Mouse (Mus musculus) spleen, adult 12 weeks (tissue): ENCODE data around the gene Mroh8.

Experiments
- DNase-seq: peaks from one replicate; pipeline ENCODE4 v3.0.0; 2022; ENCODE audit warnings: low spot score

Mroh8 gene

DNA sequence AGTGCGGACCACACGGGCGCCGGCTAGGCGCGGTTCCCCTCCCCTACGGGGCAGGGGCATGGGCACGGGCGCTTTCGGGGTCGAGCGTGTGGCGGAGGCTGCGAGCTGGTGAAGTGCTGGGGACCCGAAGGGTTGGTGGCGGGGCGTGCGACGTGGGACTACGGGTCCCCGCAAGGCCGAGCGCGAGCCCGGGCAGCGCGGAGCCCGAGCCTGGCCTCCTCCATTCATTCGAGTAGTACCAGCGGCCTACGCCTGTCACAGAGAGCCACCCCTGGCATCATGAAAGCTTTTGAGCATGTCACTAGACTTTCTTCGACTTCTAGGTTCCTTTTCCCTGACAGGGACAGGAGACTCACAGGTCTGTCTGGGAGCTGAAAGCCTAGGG, at the start of gene Mroh8:
Gene Mroh8, minus strand, starts transcription at position 134 of the 385 bp plus-strand sequence.
- no peak for DNase-seq

DNA sequence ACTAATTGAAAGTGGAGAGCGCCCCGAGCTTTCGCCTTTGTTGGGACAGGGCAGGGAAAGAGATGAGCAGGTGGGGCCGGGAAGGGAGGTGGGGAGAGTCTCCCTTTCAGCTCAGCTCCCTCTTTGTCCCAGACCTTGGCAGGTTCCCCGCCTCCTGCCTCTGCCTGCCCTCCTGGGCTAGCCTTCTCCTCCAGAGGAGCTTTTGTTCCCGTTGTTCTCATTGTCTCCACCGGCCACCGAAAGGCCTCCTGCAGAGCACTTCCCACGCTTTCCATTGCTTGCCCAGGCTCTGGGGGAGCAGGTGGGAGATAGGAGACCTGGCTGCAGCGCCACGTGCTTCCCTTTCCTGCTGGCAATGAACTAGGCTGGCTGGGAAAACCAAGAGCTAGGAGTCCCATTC, 49.2 kb upstream of the Mroh8 start:
- no peak for DNase-seq

DNA sequence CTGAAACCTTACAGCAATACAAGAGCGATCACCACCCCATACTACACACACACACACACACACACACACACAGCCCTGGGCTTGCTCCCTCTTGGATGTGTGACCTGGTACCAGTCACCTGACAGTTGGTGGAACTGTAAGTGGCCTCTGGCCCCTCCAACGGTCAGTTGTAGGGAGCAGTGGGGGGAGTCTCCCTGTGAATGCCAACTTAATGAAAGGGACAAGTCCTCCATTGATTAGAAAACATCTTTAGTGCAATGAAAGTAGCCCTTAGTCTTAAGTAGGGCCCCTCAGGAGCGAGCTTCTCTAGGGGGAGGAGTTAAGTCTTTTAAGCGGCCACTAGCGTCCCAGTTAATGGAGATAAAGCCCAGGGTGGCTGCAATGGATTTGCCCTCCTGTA, 48.8 kb upstream of the Mroh8 start:
- DNase-seq: no peak

DNA sequence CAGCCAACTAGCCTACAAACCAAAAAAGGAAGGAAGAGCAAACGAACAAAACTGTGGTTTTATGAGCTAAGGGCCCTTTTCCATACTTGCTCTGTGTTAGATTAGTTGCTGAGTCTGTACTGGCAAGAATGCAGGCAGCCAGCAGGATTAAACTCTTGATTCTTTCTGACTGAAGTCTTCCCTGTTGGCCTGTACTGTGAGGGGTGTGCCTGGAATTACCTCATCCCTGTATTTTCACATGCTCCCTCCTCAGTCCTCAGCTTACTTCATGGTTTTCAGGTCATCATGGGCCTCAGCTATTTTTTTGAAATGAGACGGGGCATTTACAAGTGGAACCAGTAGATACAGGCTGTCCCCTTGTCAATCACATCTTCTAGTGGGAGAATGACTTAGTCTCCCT, 45.9 kb upstream of the Mroh8 start:
- DNase-seq: no peak

DNA sequence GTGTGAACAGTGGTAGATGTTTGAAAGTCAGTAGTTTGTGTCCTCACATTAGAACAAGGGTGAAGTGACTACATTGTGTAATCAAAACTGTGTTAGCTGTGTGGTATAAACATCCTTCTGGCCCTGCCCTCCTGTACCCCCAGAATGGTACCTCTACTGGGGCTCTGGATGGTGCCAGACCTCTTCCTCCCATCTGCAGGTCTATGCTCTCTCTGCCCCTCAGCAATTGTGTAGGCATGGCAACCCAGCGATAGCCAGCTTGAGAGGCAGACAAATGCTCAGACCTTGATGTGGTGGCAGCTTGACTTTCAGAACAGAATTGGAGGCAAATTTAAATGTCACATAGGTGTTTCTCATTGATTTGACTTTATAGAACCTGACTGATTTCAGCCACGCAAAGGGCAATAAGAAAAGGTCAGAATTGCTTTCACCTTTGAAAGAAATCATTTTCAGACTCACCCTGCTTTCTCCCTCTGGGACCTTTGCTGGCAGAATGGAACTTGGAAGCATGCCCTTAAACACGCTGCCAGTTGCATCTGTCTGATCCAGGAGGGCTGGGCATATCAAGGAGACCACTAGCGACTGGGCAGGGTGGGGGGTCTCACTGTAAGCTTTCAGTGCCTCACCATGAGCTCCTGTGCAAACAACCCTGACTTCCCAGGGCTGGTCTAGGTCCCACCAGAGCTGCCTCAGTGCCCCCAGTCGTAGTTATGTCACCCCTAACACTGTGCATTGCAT, 42.8 kb upstream of the Mroh8 start:
- DNase-seq: no peak

DNA sequence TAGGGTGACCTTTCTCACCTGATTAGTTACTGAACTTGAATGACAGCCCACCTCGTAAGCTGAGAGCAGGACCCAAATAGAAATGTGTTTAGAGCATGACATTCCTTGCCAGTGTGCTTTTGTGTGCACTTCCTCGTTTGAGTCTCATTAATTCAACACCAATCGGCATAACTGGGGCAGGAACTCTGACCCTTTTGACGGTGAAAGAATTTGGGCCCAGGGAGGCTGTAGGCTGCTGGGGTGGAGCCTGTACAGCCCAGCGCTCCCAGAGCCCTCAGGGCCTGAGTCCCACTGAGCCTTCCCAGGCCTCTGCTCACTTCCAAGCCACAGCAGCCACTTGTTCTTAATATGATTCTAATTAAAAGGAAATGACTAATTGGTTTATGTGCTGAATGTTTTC, 41.5 kb upstream of the Mroh8 start:
- no peak for DNase-seq

DNA sequence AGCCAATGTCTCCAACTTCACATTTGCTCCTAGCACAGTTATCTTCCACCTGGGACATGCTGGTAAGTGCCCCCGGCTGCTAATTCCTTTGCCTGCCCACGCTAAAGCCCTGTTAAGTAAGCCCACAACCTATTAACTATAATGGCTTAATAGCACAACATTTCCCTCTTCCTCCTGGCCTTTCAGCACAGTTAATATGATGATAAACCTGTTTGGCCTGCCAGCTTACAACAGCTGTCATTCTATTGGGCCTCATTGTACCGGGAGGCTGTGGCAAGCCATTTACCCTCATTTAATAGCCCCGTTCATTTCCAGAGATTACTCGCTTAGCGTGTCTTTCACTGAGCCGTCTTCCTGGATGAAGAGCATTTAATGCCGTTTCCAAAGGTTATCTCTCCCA, 40.8 kb upstream of the Mroh8 start:
- no peak for DNase-seq

DNA sequence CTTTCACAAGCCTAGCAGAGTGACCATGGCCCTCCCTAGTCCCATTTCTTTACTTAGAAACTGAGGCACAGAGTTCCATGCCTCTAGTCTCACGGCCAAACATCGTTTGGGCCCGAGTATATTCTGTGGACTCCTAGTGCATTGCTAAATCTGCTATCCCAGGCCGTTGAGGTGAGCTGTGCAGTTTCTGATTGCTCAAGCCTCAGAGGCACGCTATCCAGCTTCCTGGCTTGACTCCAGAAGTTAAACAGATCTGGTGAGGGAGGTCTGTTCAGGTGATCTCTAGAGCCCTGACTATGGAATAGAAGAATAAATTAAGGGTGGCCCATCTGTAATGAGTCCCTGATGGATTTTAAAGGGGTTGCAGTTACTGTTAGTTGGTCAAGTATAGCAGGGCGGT, 37.9 kb upstream of the Mroh8 start:
- DNase-seq: no peak

DNA sequence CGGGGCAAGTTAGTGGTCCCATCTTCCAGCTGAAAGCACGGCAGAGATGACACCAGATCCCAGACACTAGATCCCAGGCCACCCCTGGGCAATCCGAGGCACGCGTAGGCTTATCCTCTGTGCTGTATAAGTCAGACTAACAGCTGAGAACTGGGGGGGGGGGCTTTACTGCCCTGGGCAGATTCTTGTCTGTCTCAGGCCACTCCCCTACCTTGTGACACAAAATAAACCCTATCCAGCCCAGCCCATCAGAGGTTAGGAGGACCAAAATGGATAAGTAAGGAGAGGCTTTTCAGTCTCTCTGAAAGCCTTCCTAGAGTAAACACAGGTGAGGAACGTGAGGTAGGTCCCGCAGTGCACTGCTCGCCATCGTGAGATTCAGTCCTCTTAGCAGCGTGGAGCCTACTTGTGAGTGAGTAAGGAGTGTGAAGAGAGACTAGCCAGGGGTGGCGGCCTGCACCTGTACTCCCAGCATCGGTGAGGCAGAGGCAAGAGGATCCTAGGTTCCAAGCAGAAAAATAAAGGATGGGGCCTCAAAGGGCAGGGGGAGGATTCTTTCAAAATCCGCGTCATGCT, 37.1 kb upstream of the Mroh8 start:
- DNase-seq: no peak

DNA sequence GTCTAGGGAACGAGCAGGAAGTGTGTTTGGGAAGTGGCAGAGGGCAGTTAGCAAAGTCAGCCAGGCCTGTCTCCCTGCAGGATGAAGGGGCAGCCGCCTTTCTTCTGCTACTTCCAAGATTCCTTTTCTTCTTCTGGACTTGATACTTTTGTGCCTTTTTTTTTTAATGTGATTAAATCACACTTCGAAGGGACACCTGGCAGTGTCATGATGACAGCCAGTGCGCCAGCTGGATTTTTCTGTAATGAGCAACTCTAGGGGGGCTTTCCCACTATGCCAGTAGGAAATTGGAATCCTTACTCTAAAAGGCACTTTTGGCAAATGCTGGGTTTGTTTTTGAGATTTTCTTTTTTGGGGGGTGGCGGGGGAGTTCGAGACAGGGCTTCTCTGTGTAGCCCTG, 36.1 kb upstream of the Mroh8 start:
- no peak for DNase-seq

DNA sequence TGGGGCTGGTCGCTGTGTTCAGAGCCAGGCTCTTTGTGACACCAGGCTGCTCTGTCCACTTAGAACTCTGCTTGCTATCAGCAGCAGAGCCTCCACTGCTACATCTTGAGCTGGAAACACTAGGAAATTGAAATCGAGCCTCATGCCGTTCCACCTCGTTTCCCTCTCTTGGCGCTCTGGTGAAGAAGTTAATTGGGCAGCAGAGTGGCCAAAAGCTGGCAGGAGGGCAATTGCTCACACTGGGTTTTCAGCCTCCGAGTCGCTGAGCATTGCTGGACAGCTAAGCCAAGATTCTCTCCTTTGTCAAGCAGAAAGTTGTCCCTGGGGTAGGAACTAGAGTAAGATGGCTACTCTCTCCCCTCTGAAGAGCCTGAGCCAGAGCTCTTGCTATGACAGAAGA, 35.0 kb upstream of the Mroh8 start:
- no peak for DNase-seq

DNA sequence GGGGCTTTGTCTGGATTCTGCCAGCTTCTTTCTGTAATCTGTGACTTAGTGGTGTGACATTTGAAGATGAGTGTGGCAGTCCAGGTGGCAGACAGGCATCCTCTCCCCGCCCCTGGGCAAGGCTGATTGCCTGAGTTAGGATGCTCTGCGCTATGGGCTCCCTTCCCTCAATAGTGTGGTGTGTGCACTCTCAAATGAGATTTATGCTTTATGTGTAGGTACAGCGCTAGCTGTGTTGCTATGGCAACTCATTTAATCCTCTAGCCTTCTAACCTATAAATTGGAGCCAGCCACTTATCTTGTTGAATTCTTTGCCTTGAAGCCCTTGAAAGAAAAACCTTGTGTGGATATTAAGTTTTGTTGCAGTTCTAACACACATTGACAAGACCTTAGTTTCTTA, 34.4 kb upstream of the Mroh8 start:
- no peak for DNase-seq

DNA sequence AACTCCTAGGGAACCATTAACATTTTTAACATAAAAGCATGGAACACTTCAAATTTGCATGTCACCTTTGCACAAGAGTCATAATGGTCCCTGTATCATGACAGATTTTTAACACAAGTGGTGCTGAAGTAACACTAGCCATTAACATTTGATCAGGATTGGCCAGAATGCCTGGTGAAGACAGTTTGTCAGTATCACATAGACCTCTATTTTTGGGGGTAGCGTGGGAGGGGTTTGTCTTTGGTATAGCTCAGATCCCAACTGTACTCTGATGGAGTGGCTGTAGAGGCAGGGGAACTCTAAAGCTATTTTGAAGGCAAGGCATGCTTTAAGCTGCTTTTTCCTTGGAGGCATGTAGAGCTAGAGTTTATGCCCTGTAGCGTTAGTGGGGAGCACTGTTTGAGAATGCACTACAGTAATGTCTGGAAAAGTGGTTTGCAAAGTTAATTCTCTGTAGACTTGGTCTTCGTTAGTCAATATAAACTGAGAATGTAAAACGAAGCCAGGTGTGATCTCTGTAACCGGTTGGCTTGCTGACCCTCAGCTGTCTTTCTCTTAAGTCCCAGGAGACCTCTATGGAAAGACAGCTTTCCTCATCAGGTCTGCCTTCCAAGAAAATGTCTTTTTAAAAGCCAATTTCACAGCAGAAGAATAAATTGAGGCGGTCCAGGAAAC, 31.8 kb upstream of the Mroh8 start:
- no peak for DNase-seq

DNA sequence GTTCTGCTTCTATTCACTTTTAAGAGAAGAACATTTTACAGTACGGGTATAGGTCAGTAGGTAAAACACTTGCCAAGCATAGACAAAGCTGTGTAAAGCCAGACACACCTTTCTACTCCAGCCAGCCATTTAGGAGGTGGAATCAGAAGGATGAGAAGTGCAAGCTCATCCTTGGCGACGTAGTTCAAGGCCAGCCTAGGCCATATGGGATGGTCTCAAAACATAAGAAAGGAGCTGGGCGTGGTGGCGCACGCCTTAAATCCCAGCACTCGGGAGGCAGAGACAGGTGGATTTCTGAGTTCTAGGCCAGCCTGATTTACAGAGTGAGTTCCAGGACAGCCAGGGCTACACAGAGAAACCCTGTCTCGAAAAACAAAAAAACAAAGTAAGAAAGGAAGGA, 30.3 kb upstream of the Mroh8 start:
- no peak for DNase-seq

DNA sequence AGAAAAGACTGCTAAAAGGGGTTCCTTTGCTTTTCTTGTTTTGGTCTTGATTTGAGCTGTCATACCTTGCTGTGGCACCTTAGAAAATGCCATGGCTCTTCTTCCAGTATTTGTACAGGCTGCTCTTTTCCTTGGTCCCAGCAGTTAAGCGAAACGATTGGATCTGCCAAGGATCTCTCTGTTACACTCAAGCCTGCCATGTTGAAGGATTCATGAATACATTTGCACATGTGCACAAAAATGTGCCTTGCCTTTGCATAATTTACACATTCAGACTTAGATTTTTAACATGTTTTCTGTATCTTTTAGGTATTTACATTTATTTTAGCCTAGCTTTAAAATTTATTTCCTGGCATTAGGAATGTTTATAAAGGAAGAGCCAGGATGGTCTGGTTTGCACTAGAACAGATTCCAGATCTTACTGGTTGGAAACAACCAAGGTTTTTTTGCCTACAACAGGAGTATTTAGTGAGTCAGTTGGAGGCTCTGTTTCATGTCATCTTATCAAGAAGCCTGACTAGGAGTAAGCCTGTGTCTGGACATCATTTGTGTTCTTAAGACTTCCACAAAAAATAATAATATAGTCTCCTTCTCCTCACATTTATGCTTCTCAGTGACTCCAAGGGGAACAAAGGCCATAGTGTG, 29.0 kb upstream of the Mroh8 start:
- DNase-seq: no peak

DNA sequence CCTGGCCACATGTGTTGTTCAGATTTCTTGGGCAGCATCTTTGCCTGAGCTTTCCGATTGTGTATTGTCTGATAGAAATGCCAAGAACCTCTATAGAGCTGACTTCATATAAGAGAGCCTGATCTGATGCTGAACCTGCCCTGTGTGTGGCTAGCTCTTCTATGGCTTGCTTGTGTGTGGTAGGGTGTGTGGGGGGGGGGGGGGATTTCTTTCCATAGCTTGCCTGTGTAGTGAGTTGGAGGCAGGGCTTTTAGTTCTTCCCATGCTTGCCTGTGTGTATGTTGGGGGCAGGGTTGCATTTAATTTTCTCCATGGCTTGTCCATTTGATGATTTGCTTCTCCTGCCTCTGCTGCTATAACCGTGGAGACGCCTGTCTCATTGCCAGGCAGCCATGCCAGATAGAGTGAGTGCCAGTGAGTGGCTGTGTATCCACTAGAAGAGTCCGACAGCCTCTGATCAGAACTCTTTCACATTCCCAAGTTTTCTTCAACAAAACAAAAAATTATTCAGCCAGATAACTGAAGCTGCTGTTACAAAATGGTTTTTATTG, 28.4 kb upstream of the Mroh8 start:
- DNase-seq: no peak

DNA sequence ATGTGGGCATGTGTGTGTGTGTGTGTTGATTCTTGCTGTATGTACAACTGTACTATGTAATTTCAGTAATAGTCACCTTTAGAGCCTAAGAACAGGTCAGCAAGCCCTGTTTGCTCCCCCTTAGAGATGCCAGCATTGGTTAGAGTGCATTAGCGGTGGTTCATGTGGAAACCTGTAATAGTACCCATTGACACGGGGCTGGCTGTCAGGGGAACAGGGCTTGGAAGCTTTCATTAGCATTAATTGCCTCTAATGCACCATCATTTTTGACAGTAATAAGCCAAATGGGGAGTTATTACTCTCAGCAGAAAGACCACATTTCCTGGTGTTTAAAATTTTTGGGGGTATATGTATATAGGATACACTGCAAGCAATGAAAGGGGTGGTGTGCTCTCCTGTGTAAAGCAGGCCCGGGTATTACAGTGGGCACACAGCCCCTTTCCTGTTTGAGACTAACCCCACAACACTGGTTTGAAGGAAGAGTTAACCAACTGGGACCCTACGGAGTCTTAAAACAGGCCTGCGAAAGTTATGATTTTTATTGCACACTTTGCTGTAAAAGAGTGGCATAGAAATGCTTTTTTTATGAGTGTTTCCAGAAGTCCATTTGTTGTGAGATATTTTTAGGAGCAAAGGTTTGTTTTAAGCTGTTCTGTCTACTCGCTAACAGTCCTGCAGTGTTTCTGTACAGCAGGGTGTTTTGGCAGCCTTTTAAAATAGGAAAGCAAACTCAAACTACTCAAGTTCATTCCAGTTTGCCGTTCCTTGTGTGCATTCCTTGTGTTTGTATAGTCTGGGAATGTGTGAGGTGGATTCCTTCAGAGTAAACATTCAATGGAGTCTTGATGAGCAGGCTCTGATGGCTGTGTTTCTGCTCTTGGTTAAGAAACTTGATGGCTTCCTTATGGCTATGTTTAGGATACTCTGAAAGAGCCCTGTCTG, 27.0 kb upstream of the Mroh8 start:
- DNase-seq: no peak

DNA sequence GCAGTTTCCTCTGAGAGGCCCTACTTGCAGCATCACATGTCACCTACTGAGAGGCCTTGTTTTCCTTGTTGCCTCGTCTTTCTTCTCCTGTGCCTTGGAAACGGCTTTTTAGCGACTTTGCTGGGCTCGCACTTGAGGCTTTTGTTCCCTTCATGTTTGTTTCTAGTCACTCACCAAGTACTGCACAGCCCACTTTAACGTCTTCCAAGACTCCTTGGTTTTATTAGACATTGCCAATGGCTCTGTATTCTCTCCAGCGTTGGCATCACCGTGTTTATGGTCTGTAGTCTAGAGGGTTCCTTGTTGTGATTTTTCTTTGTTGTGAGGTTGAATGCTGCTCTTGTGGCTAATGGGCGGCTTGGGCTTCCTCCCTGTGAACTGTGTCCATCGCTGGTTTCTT, 23.7 kb upstream of the Mroh8 start:
- DNase-seq: no peak

DNA sequence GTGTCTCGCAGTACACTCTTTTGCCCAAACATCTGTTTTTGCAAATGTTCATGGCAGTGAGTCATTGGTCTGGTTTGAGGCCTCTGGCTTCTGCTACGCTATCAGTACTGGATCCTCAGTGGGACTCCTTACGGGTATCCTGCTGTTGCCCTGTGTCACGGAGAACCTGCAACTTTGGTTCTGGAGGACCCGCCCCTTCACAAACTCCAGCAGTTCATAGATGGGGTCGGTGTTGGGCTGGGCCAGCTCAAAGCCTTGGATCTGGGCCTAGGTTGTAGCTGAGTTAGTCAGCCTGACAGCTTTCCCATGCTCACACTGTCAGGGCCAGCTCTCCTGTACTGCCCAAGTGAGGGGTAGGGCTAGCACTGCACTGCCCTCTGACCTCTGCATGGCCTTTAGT, 20.7 kb upstream of the Mroh8 start:
- DNase-seq: no peak

DNA sequence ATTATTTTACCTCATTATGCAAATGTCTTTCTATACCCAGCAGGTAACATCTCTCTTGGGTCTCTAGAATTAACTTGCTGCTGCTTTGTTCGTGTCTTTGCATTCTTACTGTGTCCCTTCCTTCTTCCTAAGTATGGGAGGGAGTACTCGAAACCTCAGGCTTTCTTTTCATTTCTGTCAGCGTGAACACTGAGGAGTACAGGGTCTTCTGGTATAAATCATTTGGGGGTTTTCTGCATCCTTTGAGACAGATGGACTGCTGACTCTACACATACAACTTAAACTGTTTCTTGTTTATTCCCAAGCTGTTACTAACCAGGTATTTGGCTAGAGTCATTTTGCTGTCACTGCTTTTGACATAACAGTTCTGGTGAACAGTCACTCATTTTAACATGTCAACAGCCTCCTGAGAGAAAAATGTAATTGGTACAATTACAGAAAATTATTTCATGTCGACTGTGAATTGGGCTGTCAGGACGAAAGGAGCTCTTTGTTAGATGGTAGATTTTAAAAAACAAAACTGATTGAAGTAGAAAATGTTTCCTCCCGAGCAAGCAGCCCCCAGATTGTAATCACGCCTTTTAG, 16.8 kb upstream of the Mroh8 start:
- no peak for DNase-seq

DNA sequence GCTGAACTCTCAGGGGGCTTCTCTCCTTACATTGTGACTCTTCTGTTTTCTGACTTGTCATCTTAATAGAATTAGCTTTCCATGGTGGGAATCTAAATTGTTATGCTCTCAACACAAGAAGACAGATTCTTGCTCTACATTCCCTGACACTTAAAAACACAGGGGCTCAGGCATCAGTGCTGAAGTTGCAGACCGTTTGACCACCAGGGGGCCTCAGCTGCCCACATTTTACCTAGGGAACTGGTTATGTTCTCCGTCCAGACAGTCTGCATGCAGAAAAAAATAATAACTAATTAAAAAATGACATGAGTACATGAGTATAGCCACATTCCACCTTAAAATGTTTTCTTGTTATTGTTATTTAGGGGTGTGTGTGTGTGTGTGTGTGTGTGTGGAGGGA, 12.7 kb upstream of the Mroh8 start:
- peak; percentile 32 for DNase-seq
